Mouse (Mus musculus) testis, adult 2 months (tissue): ENCODE results near the gene Chrnd. TPM values are rescaled to one million over a fixed set of nuclear protein-coding genes. Genes with fewer than 3 reads are reported as not detected.

Experiments used
- H3K27ac ChIP-seq: fragments of 200-500 bp; 2 replicates; pipeline ENCODE4 v1.5.1; 2012; ENCODE audit warnings: low read depth, low read length; ENCODE audit not compliant: control insufficient read depth, insufficient read depth
- H3K27me3 ChIP-seq: fragments of 200-500 bp; 2 replicates; pipeline ENCODE4 v1.6.1; 2012; ENCODE audit warnings: mild to moderate bottlenecking, low read length, moderate library complexity; ENCODE audit not compliant: control insufficient read depth, insufficient read depth
- H3K36me3 ChIP-seq: fragments of 200-500 bp; 2 replicates; pipeline ENCODE4 v1.6.1; 2012; ENCODE audit warnings: mild to moderate bottlenecking, low read length; ENCODE audit not compliant: control insufficient read depth, insufficient read depth
- H3K4me1 ChIP-seq: fragments of 200-500 bp; 2 replicates; pipeline ENCODE4 v1.6.1; 2012; ENCODE audit warnings: low read length; ENCODE audit not compliant: control insufficient read depth, insufficient read depth
- H3K4me3 ChIP-seq: fragments of 200-500 bp; 2 replicates; pipeline ENCODE4 v1.5.1; 2012; ENCODE audit warnings: low read depth, mild to moderate bottlenecking, low read length, moderate library complexity, mixed read lengths; ENCODE audit not compliant: control insufficient read depth
- CTCF ChIP-seq: fragments of 200-500 bp; IDR thresholded peaks from 2 replicates; pipeline ENCODE4 v1.5.1; 2012; ENCODE audit warnings: low read depth, mild to moderate bottlenecking, inconsistent platforms, low read length, moderate library complexity; ENCODE audit not compliant: control insufficient read depth, insufficient read depth, insufficient replicate concordance
- POLR2A ChIP-seq: fragments of 200-500 bp; IDR thresholded peaks from 2 replicates; pipeline ENCODE4 v1.6.1; 2012; ENCODE audit warnings: low read depth, mild to moderate bottlenecking, inconsistent platforms, low read length, moderate library complexity; ENCODE audit not compliant: control insufficient read depth
- polyA plus RNA-seq: library from polyadenylated mRNA; depleted of rRNA; stranded (reverse); fragments of >200 nt; gene quantifications from 2 replicates; pipeline ENCODE4 v1.2.3, GENCODE M21; 2012; rRNA removed

Gene Chrnd
- polyA plus RNA-seq, 1 experiment = 0.02 TPM

DNA sequence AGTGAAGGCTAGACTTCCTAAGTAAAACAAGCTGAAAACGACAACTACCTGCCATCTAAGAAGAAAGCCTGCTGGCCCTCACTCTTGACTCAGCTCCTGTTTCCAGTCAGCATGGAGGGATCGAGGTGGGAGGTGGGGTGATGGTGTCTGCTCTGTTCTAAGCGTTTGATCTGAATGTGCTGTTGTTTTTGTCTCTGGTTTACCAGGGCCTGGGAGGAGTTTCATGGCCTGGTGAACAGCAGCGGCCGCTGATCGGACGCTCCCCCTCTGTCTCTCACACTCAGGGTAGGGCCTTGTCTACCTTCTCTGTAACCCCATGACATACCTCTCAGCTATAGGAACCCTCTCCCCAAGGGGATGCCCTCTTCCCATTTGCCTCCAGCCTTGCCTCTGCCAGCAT lies 41.8 kb downstream of the Chrnd start:
- Histone ChIP-seq H3K36me3 (peaks cover 2% of the 10 kb centered on the region), H3K27ac (no peak overlapping the region), H3K4me1 (no peaks in the 10 kb centered on the region), H3K27me3 (no peaks in the 10 kb centered on the region), H3K4me3 (no peak overlapping the region)
- TF ChIP-seq POLR2A (no peak), CTCF (no peak)

- Histone ChIP-seq H3K36me3 (no peaks in the 10 kb centered on the region; the same call in 1 of the 2 replicates), H3K27me3 (no peaks in the 10 kb centered on the region), H3K27ac (no peak overlapping the region), H3K4me1 (no peaks in the 10 kb centered on the region), H3K4me3 (no peak overlapping the region)
- no peak for TF ChIP-seq CTCF
- no peak for TF ChIP-seq POLR2A
These were observed 48.6 kb downstream of the Chrnd start for GRCm38 (mm10) chr1:87239056-87239455.

DNA sequence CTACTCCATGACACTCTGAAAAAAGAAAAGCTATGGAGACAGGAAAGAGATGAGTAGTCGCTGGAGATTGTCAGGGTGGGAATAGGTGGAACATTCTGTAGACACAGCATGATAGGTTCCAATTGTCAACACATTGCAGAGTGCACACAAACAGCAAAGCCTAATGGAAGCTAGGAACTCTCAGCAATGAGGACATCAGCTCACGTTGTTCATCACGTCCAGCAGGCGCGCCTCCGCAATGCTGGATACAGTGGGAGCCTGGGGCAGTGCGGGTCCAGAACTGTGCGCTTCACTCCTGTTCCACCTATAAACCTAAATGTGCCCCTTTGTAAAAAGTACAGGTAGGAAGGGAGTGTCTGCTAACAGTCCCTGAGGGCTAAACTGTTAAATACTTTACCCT lies 52.6 kb downstream of the Chrnd start:
- H3K27ac ChIP-seq = no peak overlapping the region
- TF ChIP-seq POLR2A = no peak
- TF ChIP-seq CTCF = no peak

DNA sequence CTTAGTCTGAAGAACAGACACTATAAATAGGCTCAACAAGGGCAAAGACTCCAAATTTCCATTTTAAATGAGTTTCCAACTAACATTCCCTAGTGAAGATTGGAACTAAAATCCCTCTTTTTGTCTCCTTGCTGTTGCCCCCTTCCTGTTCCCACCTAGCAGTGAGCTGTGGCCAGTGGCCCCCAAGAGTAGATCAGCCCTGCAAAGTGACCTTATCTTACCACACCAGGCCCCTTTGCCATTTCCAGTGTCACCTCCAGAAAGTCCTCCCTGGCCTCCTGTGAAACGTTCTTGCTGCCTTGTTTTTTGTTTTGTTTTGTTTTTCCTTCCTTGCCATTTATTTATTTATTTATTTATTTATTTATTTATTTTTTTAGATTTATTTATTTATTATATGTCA lies 55.0 kb downstream of the Chrnd start:
- H3K27ac ChIP-seq = no peak overlapping the region
- no peak overlapping the region for H3K4me3 ChIP-seq
- no peaks in the 10 kb centered on the region for H3K4me1 ChIP-seq
- no peaks in the 10 kb centered on the region for H3K36me3 ChIP-seq
- TF ChIP-seq POLR2A (no peak), CTCF (no peak)
- no peaks in the 10 kb centered on the region for H3K27me3 ChIP-seq

More for the DNA sequence above, 52.6 kb downstream of the Chrnd start:
- H3K4me1 ChIP-seq = no peaks in the 10 kb centered on the region
- H3K4me3 ChIP-seq = no peak overlapping the region
- H3K27me3 ChIP-seq = no peaks in the 10 kb centered on the region
- no peaks in the 10 kb centered on the region for H3K36me3 ChIP-seq

GRCm38 (mm10) chr1:87245929-87246815 lies 55.8 kb downstream of the Chrnd start:
- no peak overlapping the region for H3K27ac ChIP-seq
- H3K27me3 ChIP-seq = no peaks in the 10 kb centered on the region
- peak overlapping the region; percentile 39 for H3K4me3 ChIP-seq
- TF ChIP-seq POLR2A = no peak
- peak; percentile 95 for TF ChIP-seq CTCF
- no peaks in the 10 kb centered on the region for H3K4me1 ChIP-seq
- no peaks in the 10 kb centered on the region for H3K36me3 ChIP-seq

Other genes with a start within 250 kb of the Chrnd start
- 2.2 and 3.6 TPM in 2 replicates for gene Alppl2, start 100.7 kb upstream of the Chrnd start, polyA plus RNA-seq
- 0.17 and 0.19 TPM in 2 replicates for gene Alpi, start 89.0 kb upstream of the Chrnd start, polyA plus RNA-seq
- 1.5 and 1.7 TPM in 2 replicates for gene Akp3, start 65.6 kb upstream of the Chrnd start, polyA plus RNA-seq
- gene Ecel1, start 34.1 kb upstream of the Chrnd start, polyA plus RNA-seq = 5.8 and 6.8 TPM in 2 replicates
- gene Prss56, start 7.3 kb upstream of the Chrnd start, polyA plus RNA-seq = 19.1 and 25.3 TPM in 2 replicates
- not detected in 2 replicates for gene Chrng, start 14.1 kb downstream of the Chrnd start, polyA plus RNA-seq
- 127 and 132 TPM in 2 replicates for gene Eif4e2, start 23.3 kb downstream of the Chrnd start, polyA plus RNA-seq
- gene Efhd1, start 73.8 kb downstream of the Chrnd start, polyA plus RNA-seq = 418 and 483 TPM in 2 replicates
- 63.6 and 74.0 TPM in 2 replicates for gene Gigyf2, start 136.4 kb downstream of the Chrnd start, polyA plus RNA-seq
- 0.16 and 0.31 TPM in 2 replicates for gene Kcnj13, start 204.1 kb downstream of the Chrnd start, polyA plus RNA-seq